16 mouse cellular contexts compared by ENCODE assay signal in the genomic region with DNA sequence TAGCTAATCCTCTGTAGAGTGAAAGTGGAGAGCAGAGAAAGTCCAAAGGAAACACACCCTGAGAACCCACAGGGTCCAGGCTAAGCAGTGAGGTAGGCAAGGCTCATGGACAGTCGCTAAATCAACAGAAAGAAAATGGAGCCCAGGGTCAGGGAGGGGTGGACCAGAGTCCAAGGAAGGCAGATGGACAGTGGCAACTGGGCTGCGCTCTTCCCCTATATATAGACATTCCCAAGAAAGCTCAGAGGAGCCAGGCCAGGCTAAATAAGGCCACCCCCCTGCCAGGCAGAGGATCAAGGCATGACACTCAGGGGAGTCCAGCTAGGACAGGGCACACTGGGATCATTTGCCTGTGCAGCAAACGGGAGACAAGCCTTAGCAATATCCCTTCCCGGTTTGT. TPM values are rescaled to one million over a fixed set of nuclear protein-coding genes. Genes with fewer than 3 reads are reported as not detected.
"Had no signal": no experiment of that assay in that cellular context is flagged by ENCODE, and none has a peak within 500 bp of the region (broad histone marks: within the 10 kb centered on the region; RNA-seq: fewer than 3 reads in every experiment).

No protein-coding gene starts in this region.

- H3K4me3 ChIP-seq: left cerebral cortex, adult 2 months; liver, embryonic 13.5 days; midbrain, embryonic 12.5 days; midbrain, embryonic 15.5 days; stomach, embryonic 15.5 days had no signal

- DNase-seq: kidney, postnatal 25 days; layer of hippocampus, postnatal 36 days; liver, embryonic 13.5 days; lung, adult 2 months; lung, postnatal 14 days; thymus, postnatal 36 days had no signal

- H3K27me3 ChIP-seq: midbrain, embryonic 15.5 days; stomach, embryonic 15.5 days had no signal

- H3K27ac ChIP-seq: kidney, postnatal 0 days; left cerebral cortex, adult 2 months; liver, embryonic 13.5 days; macrophage; midbrain, embryonic 12.5 days; midbrain, embryonic 15.5 days; stomach, embryonic 15.5 days had no signal

- H3K9ac ChIP-seq: liver, embryonic 13.5 days; midbrain, embryonic 12.5 days; midbrain, embryonic 15.5 days; stomach, embryonic 15.5 days had no signal

- H3K4me2 ChIP-seq: liver, embryonic 13.5 days; midbrain, embryonic 12.5 days; midbrain, embryonic 15.5 days; stomach, embryonic 15.5 days had no signal

- H3K36me3 ChIP-seq: liver, embryonic 13.5 days; midbrain, embryonic 12.5 days; midbrain, embryonic 15.5 days; stomach, embryonic 15.5 days had no signal

- ATAC-seq: midbrain, embryonic 15.5 days had no signal

- H3K9me3 ChIP-seq: liver, embryonic 13.5 days; midbrain, embryonic 12.5 days; midbrain, embryonic 15.5 days; stomach, embryonic 15.5 days had no signal

RNA-seq across cellular contexts. Expression of a gene that starts 2.1 kb away (rescaled TPM):
- total RNA-seq: layer of hippocampus, postnatal 10 days; layer of hippocampus, postnatal 36 days; left cerebral cortex, postnatal 10 days; megakaryocyte, adult 5-6 weeks had no signal
- polyA plus RNA-seq: liver, adult 2 months; macrophage; midbrain, embryonic 15.5 days had no signal
